Mouse (Mus musculus) thymus, adult 18-20 months (tissue): ENCODE measurements around the gene Scube3.

Experiments
- DNase-seq, 2 experiments: peaks; one replicate each; pipeline ENCODE4 v3.0.0; 2022; ENCODE audit warnings: mixed read lengths in 2 of 2

Gene Scube3

GRCm38 (mm10) chr17:28141771-28142699 is at the start of gene Scube3:
Gene Scube3, plus strand, starts transcription at chr17:28142141.
- no peak for DNase-seq

GRCm38 (mm10) chr17:28092297-28092696 is 49.6 kb upstream of the Scube3 start:
- DNase-seq: no peak

- DNase-seq: no peak
Observed at GRCm38 (mm10) chr17:28093837-28094236, 48.1 kb upstream of the Scube3 start.

GRCm38 (mm10) chr17:28096418-28096817 is 45.5 kb upstream of the Scube3 start:
- no peak for DNase-seq

DNA sequence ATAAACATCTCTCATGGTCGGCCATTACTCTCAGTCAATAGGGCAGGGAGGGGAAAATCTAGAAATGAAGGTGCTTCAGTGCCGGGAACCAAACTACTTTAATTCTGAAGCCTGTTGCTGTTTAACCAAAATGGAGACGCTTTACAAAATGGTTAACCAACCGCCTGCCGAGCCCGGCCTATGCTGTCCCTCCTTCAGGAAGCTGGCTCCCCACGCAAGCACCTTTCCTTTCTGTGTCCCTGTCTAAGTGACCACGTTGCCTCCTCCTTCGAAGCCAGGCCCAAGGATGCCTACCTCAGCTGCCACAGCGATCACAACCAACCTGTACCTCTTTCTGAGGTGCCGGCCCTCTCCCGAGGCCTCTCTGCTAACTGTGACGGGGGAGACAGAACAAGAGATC is 44.6 kb upstream of the Scube3 start:
- no peak for DNase-seq

DNA sequence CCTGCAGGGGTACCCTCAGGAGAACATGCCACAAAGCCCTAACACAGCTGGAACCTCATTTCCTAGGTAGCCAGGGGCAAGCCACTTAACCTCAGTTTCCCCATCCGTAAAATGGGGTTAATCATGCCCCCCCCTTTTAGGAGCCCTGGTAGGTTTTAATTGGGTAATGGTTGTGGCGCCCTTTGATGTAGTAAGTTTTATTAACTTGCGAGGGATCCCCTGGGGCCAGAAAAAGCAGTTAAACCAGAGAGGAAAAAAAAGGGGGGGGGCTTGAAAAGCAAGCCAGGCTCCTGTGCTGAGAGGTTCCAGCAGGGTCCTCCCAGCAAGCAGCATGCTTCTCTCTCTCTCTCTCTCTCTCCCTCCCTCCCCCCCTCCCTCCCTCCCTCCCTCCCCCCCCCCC is 42.9 kb upstream of the Scube3 start:
- DNase-seq: no peak

DNA sequence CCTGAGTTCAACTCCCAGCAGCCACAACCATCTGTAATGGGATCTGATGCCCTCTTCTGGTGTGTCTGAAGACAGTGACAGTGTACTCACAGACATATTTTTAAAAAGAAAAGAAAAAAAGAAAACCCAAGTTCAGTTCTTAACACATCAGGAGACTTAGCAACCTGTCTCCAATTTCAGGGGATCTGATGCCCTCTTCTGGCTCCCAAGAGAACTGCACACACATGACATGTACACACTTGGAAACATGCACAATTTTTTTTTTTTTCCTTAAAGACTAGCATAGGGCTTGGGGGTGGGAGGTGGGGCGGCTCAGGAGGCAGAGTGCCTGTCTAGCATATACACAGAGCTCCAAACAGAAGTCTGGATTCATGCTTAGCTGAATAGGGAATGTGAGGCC is 41.3 kb upstream of the Scube3 start:
- no peak for DNase-seq

GRCm38 (mm10) chr17:28101284-28101887 is 40.6 kb upstream of the Scube3 start:
- no peak for DNase-seq

DNA sequence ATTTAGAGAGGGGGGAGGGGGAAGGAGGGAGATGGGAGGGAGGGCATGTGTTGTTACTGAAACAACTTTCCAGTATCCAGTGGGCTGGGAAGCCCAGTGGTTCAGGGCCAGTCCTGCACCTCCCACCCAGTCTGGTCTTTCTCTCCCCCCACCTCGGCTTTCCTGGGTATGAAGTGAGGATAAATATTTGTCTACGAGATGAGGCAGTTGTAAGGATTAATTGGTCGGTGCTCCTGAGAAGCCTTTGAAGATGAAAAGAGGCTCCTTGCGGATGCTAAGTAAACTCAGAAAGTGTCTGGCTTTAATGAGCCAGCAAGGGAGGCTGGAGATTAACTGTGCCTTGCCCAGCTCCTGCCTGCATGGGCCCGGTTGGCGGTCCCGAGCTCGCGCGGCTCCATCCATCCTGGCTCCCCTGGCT is 40.0 kb upstream of the Scube3 start:
- no peak for DNase-seq

DNA sequence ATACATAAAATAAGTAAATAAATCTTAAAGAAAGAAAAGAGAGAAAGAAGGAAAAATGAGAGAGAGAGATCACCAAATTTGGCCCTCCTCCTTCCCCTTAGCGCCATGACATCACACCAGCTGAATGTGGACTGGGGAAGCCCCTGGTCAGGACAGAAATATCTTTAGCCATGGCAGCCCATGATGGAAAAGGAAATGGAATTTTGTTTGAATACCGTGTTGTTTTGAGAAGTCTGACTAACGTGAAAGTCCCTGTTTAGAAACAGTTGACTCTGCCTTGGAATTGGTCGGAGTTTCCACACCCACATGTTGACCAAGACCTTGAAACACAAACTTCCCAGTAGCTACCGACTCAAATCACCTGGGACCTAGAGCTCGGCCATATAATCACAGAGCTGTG is 37.5 kb upstream of the Scube3 start:
- DNase-seq: no peak

- DNase-seq: no peak
Observed at GRCm38 (mm10) chr17:28106352-28106751, 35.6 kb upstream of the Scube3 start.

DNA sequence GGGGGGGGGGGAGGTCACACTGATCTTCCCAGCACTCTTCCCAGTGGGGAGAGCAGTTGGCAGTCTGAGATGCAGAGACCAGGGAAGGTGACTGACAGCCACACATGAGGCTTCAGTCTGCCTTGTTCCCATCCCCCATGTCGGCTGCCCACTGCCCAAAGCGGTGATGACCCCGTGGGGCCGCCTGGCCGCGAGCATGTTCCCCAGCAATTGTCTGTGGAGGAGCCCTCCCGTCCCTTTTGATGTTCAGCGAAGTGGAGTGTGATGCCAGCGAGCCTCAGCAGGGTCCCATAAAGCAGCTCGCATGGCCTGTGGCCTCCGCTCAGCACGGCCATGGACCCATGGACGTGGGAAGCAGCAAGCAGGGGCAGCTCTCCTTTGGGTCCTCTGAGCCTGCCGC is 34.7 kb upstream of the Scube3 start:
- DNase-seq: no peak

DNA sequence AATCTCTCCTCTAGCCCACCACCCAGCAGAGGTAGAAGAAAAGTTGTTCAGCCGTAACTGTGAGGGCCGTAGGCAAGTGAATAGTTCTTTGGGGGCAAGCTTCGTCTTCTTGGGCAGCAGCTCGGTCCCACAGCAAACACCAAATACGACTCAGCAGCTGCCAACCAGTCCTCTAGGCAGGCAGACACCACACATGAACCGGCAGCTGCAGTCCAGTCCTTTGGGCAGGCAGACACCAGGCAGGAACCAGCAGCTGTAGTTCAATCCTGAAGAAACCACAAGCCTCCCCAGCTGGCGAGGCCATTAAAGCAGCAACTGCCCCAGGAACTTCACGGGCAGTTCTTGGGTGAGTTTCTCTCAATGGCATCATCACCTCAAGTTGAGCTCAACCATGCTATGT is 29.7 kb upstream of the Scube3 start:
- no peak for DNase-seq

- DNase-seq: no peak
Observed at GRCm38 (mm10) chr17:28116335-28116734, 25.6 kb upstream of the Scube3 start.

GRCm38 (mm10) chr17:28117451-28118209 is 24.3 kb upstream of the Scube3 start:
- DNase-seq: no peak

GRCm38 (mm10) chr17:28120460-28120859 is 21.5 kb upstream of the Scube3 start:
- DNase-seq: no peak

GRCm38 (mm10) chr17:28122949-28123348 is 19.0 kb upstream of the Scube3 start:
- no peak for DNase-seq

GRCm38 (mm10) chr17:28123627-28124026 is 18.3 kb upstream of the Scube3 start:
- no peak for DNase-seq

DNA sequence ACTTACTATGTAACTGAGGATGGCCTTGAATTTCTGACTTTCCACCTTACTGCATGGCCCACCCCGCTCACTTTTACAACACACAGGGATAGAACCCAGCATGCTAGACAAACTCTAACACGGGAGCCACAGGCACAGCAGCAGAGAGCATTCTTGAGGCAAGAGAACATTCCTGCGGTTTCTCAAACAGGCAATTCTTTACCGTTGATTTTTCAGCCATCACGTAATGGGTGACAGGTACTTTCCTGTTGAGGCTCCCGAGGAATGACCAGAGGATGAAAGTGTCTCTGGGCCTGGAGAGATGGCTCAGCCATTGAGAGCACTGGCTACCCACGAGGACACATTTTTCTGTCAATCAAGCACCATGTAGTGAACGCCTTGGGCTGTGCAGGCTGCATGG is 17.6 kb upstream of the Scube3 start:
- DNase-seq: no peak

DNA sequence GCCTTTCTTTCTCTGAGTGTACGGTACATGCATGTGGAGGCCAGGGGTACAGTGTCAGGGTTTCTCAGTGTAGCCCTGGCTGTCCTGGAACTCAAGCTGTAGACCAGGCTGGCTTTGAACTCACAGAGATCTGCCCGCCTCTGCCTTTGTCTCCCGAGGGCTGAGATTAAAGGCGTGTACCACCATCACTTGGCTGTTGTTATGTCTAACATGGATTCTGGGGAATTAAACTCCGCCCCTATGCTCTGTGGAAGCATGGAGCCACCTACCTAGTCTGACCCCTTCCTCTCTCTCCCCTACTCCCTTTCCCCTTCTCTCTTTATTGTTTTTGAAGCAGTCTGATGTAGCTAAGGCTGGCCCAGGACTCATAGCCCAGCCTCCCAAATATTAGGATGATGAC is 12.1 kb upstream of the Scube3 start:
- DNase-seq: no peak

- DNase-seq: no peak
Observed at GRCm38 (mm10) chr17:28130391-28131125, 11.4 kb upstream of the Scube3 start.

- no peak for DNase-seq
Observed at GRCm38 (mm10) chr17:28131156-28131555, 10.8 kb upstream of the Scube3 start.

GRCm38 (mm10) chr17:28133193-28133592 is 8.7 kb upstream of the Scube3 start:
- peak; percentile 9 to 17 for DNase-seq
